Comparison of ENCODE assay signal across 8 mouse cellular contexts in genomic region chr10:3810476-3811273, GRCm38 (mm10).
DNase-seq lines count a peak whose midpoint lies in the region; ATAC-seq and TF ChIP-seq lines count a peak whose summit lies in the region.

No protein-coding gene starts in this region.

- TF ChIP-seq POLR2A in brain, embryonic 14.5 days (IDR thresholded peaks at IDR 0.05; ENCODE audit: borderline replicate concordance, extremely low read depth, insufficient read depth, insufficient read length, poor library complexity, severe bottlenecking) = no peak

- no peak for ATAC-seq in CD4-positive, CD25-positive, alpha-beta regulatory T cell, adult 4 months

- TF ChIP-seq CTCF in brain, embryonic 14.5 days (IDR thresholded peaks at IDR 0.05; ENCODE audit: borderline replicate concordance, extremely low read depth, insufficient read depth, insufficient read length) = no peak

- peak; percentile 3 for DNase-seq in layer of hippocampus, adult 11-12 months (ENCODE audit: low spot score)
- no peak for DNase-seq in layer of hippocampus, postnatal 14 days (ENCODE audit: low spot score in 2 of 2)
- peak; percentile 14 for DNase-seq in brain, embryonic 14.5 days (ENCODE audit: low read depth)
- peak; percentile 71 for DNase-seq in heart, postnatal 4 days
- DNase-seq in lung, postnatal 25 days (ENCODE audit: low spot score) = peak; percentile 4
- DNase-seq in embryo, embryonic 11 days = no peak
- DNase-seq in thymus, postnatal 10 days (ENCODE audit: low spot score in 2 of 2) = no peak

Comparison
In these comparisons a context has a peak if more than half of its experiments do, and no peak if none do; other contexts are left out.
1. DNase-seq: peak in layer of hippocampus, adult 11-12 months (single experiment), brain, embryonic 14.5 days (single experiment), heart, postnatal 4 days (single experiment) and lung, postnatal 25 days (single experiment); none in layer of hippocampus, postnatal 14 days (0 of 2), embryo, embryonic 11 days (single experiment) and thymus, postnatal 10 days (0 of 2).